Mouse (Mus musculus) adrenal gland, adult (tissue): ENCODE measurements around the gene Pagr1b.
A peak's percentile ranks its signal among the peaks of the same experiment; 100 is the strongest.

ENCODE experiments used
- DNase-seq, 2 experiments: peaks; one replicate each; pipeline ENCODE4 v3.0.0; 2022 to 2023; ENCODE audit warnings: low spot score in 1 of 2; ENCODE audit not compliant: inconsistent age in 2 of 2

Pagr1b gene

GRCm38 (mm10) chr7:127020031-127020430, 3.7 kb upstream of the Pagr1b start:
- DNase-seq = no peak

DNA sequence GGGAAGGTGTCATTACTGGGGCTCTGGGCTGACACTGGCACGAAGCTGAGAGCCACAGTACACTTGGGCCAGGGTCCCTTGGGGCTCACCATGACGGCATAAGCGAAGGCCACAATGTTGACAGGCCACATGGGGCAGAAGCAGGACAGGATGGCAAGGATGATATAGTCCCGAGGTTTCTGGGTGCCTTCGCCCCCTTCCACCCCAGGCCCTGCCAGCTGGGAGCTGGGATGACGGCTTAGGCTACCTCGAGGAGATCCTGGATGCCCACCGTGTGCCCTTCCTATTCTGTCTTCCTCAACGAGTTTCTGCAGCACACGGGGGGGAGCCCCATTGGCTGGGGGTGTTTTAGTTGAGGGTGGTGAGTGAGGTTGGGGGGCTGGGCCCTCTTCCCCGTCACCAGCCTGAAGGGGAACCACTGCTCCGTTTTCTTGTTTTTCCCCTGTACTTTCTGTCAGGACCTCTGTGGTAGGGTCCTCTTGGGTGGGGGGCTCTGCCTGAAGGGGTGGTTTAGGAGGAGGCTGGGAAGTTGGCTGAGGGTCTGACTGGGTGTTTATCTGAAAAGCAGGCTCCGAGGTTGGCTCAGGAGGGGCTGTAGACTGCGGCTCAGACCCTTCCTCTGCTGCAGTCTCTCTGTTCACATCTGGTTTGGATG, 3.1 kb upstream of the Pagr1b start:
- DNase-seq = no peak

DNA sequence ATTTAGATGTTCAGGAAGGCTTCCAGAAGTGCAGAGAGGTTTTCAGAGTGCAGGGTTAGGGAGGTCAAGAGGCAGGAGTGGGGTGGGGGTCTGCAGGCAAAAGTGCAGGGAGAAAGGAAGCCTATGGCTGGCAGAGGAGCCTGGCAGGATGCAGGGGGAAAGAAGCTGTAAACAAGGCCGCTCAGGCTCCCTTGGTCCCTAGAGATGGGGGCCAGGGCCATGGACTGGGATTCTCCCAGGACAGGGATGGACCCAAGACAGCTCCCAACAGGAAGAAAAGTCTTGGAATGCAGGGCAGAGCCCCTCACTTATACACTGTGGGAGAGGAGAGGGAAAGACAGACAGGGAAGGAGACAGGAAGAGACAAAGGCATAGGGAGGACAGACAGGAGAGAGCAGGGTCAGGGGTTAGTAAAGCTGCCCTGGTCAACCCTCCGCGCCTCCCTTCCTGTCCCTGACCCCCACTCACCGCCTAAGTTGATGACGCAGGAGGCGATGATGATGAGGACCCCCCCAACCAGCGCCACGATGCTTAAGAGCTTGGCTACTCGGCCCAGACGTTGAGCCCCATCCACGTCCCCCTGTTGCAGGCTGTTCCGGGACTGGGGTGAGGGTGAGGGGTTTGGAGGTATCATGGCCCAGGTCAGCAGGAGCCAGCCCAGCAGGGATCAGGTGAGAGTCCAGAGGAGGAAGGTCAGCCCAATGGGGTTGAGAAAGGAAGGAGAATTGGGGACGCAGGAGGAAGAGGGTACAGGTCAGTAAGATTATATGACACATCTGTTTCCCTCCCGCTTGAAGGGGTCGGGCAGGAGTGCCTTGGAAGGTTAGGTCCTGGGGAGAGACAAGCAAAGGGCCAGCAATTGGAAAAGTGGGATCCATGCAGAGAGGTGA, 2.4 kb upstream of the Pagr1b start:
- DNase-seq = peak; percentile 40 to 41

- peak in 1 of 2 experiments; percentile 57 for DNase-seq
These were observed 1.7 kb upstream of the Pagr1b start for GRCm38 (mm10) chr7:127017950-127018345.

DNA sequence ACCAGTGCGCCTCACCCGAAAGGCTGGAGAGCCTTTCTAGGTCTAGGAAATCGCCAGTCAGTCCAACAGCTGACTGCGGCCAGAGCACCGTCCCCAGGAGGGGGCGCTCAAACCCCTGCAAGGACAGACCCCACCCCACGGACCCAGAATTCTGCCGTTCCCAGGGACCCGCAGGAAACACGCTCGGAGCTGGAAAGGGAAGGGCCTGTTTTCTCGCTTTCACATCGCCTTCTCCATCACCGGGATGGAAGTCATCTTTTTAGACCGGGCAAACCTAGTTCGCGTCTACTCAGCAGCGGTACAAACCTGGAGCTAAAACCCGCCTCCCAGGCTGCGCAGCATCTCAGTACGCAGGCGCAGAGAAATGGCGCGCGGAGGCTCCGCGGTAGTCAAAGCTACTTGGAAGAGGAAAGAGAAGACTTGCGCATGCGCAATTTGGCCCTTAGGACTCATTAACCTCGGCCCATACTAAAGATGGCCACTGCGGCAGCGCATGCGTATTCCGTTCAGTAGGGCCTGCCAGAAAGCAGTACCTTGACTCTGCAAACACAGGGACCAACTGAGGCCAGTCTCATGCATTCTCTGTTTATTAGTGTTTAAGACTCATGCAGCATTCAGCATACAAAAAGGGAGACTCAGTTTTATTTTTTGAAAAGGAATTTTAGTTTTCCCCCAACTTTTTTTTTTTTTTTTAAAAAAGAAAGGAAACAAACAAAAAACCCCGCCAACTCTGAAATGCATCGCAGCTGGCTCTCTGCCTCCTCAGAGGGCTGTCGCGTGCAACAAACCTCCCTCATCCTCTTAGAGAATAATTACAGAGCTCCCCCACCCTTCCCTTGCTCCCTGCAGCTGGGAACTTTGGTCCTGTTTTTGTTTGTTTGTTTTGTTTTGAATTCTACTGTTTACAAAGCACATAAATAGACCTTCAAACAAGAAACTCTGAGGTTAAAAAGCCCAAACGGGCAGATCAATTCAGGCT, 976 bp upstream of the Pagr1b start, which contains the start of gene Pagr1a:
Pagr1a (minus strand) TSS at position 382 of the 979 bp plus-strand sequence.
- DNase-seq = peak; percentile 97 to 99

DNA sequence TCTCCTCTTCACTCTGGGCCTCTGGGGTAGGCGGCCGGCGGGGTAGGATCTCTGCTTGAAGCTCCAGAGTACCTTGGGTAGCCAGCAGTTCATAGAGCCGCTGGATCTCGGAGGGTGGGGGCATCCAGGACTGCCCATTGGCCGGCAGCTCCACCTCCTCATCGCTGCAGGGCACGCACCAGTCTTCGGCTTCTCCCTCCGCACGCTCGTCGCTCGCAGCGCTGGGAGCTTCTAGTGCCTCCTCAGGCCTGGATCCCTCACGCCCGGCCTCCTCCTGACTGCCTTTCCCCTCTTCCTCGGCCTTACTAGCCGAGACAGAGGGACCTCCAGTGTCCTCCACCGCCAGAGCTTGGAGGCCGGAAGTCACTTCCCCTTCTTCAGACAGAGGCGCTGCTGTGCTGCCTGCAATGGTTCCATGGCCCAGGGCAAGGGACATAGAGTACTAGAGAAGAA, 228 bp upstream of the Pagr1b start:
- DNase-seq = peak in 1 of 2 experiments; percentile 83

DNA sequence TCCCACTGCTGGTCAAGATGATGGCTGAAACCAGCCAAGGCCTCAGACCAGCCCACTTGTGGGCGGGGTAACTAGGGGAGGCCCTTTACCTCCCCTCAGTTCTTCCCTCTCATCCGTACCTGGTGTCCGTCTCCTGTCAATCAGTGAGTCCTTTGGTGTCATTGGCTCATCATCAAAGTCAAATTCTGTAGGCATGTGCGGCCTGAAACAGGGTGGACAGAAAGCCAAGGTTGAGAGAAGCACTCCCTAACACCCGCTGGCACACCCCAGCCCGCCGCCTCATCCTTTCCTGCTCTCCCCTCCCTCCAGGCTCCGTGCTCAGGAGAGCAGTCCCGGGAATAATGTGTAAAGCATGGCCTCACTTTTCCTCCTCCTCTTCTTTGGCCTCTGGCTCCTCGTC, 203 bp downstream of the Pagr1b start:
- DNase-seq = peak in 1 of 2 experiments; percentile 78

DNA sequence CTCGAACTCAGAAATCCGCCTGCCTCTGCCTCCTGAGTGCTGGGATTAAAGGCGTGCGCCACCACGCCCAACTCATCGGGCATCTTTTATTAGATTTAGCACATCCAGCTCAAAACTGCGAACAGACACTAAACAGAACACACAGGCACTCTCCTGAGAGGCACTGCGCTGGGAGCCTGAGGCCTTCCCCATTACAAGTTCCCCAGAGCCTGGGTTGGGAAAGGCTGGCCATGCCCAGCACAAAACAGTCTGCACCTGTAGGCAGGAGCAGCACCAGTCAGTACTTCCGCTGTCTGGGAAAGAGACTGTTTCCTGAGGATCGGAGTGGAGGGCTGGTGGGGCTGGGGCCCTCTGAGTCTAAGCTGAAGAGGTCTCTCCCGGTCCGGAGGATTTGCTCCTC, 1.3 kb downstream of the Pagr1b start:
- peak in 1 of 2 experiments; percentile 46 for DNase-seq

GRCm38 (mm10) chr7:127014320-127014719, 2.0 kb downstream of the Pagr1b start, which contains the start of gene Mvp:
Gene Mvp (minus strand): TSS chr7:127014621.
- DNase-seq = peak; percentile 82 to 94

- DNase-seq = peak in 1 of 2 experiments; percentile 48
These were observed 2.9 kb downstream of the Pagr1b start for GRCm38 (mm10) chr7:127013385-127013784.

GRCm38 (mm10) chr7:127012845-127013244, 3.4 kb downstream of the Pagr1b start:
- peak in 1 of 2 experiments; percentile 45 for DNase-seq

GRCm38 (mm10) chr7:127012374-127012773, 3.9 kb downstream of the Pagr1b start:
- peak; percentile 41 to 85 for DNase-seq

GRCm38 (mm10) chr7:127011717-127012116, 4.6 kb downstream of the Pagr1b start:
- DNase-seq = peak in 1 of 2 experiments; percentile 57

GRCm38 (mm10) chr7:127011051-127011450, 5.2 kb downstream of the Pagr1b start:
- peak in 1 of 2 experiments; percentile 70 for DNase-seq

GRCm38 (mm10) chr7:127009307-127010085, 6.8 kb downstream of the Pagr1b start:
- DNase-seq = peak in 1 of 2 experiments; percentile 69

DNA sequence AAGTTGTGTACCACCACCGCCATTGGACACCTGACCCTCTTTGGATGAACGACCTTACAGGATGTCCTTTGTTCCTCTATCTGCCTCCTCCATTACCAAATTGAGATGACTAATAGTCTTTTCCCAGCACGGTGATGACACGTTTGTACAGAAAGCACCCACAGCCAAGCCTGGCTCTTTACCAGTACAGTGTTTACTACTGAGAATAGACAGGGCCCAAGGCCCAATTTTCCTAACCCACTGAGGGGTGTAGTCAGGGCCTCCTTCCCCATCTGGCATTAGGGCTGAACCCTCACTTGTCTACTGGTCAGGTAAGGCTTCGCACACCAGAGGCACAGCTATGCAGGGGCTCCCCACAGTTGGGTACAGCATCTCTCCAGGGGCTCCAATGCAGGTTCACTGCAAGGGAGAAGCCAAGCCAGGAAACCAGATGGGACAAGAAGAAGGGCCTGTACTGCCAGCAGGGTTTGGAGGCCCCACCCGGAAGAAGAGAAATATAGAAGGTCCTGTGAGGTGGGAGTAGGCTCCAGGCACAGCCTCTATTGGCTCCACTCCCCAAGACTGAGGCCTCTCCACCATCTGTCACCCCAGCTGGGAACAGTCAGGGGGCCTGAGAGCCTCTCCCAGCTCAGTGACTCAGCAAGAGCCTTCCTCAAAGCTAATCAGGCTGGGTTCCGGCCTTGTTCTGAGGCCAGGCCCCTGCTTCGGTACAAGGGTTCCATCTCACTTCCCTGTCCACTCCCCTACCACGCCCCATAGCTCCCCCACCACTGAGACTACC, 7.9 kb downstream of the Pagr1b start:
- peak; percentile 73 to 90 for DNase-seq

DNA sequence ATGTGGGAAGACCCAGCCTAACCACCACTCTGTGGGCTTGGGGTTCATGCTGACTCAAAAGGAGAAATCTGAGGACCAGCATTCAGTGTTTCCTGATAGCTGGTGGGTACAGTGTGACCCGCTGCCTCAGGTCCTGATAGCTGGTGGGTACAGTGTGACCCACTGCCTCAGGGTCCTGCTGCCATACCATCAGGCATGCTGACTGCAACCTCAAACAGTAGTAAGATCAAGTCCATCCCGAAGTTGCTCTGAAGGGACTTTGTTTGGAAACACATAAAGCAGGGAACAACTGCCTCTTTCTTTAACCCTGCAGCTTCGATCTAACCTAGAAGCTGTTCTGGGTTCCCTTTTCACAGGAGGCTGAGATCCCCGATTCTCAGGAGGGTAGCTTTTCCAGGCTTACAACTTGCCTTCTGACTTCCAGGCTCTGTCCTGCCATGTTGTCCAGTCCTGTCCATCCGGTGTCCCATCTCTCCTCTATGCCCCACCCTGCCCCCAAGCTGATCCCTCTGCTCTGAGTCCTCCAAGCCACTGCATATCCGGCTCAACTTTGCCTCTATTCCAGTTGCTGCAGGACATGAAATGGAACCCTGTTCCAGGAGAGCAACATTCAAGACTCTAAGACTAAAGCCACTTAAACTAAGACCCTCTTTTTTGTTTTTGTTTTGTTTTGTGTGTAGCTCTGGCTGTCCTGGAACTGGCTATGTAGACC, 8.8 kb downstream of the Pagr1b start:
- DNase-seq = peak in 1 of 2 experiments; percentile 47

GRCm38 (mm10) chr7:127004122-127004875, 12.0 kb downstream of the Pagr1b start:
- no peak for DNase-seq
